Mouse (Mus musculus) left cerebral cortex, adult 11 months (tissue): Measurements from ENCODE around the gene Thada.

Source experiments
- DNase-seq: peaks from one replicate; pipeline ENCODE4 v3.0.0; 2022; ENCODE audit warnings: low spot score

Thada gene

GRCm38 (mm10) chr17:84342299-84342817 is 123.6 kb downstream of the Thada start:
- DNase-seq, result no peak

- no peak for DNase-seq
Measured at GRCm38 (mm10) chr17:84341686-84342085, 124.3 kb downstream of the Thada start.

GRCm38 (mm10) chr17:84340574-84340973 is 125.4 kb downstream of the Thada start:
- no peak for DNase-seq

GRCm38 (mm10) chr17:84335996-84336395 is 130.0 kb downstream of the Thada start:
- no peak for DNase-seq

- no peak for DNase-seq
Measured at GRCm38 (mm10) chr17:84335076-84335475, 130.9 kb downstream of the Thada start.

GRCm38 (mm10) chr17:84334241-84335014 is 131.6 kb downstream of the Thada start:
- DNase-seq, result no peak

GRCm38 (mm10) chr17:84332940-84333339 is 133.1 kb downstream of the Thada start:
- DNase-seq, result no peak

GRCm38 (mm10) chr17:84330986-84331385 is 135.0 kb downstream of the Thada start:
- DNase-seq, result no peak

- DNase-seq, result no peak
Measured at GRCm38 (mm10) chr17:84330506-84330905, 135.5 kb downstream of the Thada start.

- DNase-seq, result no peak
Measured at GRCm38 (mm10) chr17:84329906-84330470, 136.0 kb downstream of the Thada start.

GRCm38 (mm10) chr17:84328526-84328925 is 137.5 kb downstream of the Thada start:
- DNase-seq, result no peak

- no peak for DNase-seq
Measured at GRCm38 (mm10) chr17:84327051-84327925, 138.7 kb downstream of the Thada start.

- no peak for DNase-seq
Measured at GRCm38 (mm10) chr17:84322176-84322575, 143.8 kb downstream of the Thada start.

- no peak for DNase-seq
Measured at GRCm38 (mm10) chr17:84321351-84321750, 144.7 kb downstream of the Thada start.

GRCm38 (mm10) chr17:84320576-84320975 is 145.4 kb downstream of the Thada start:
- peak; percentile 21 for DNase-seq

- no peak for DNase-seq
Measured at GRCm38 (mm10) chr17:84314341-84314740, 151.7 kb downstream of the Thada start.

- DNase-seq, result no peak
Measured at GRCm38 (mm10) chr17:84313494-84313893, 152.5 kb downstream of the Thada start.

GRCm38 (mm10) chr17:84306151-84306550 is 159.9 kb downstream of the Thada start:
- DNase-seq, result no peak

GRCm38 (mm10) chr17:84305074-84305473 is 160.9 kb downstream of the Thada start:
- no peak for DNase-seq

- no peak for DNase-seq
Measured at GRCm38 (mm10) chr17:84304141-84304540, 161.9 kb downstream of the Thada start.

- DNase-seq, result no peak
Measured at GRCm38 (mm10) chr17:84297976-84298375, 168.0 kb downstream of the Thada start.

- DNase-seq, result no peak
Measured at GRCm38 (mm10) chr17:84293221-84293620, 172.8 kb downstream of the Thada start.
